Mouse (Mus musculus) c-Kit-positive CD71-positive TER-119-negative erythroid progenitor cells, embryonic 14.5 days (primary cell): ENCODE data around the gene Gpr174.
"Not testable (repeated sequence)": the region's sequence is repeated elsewhere in the genome, so short reads cannot be mapped to it uniquely, and the experiment has no call there.

Source experiments
- DNase-seq: peaks from one replicate; pipeline ENCODE4 v3.0.0-alpha.2; 2013; ENCODE audit warnings: low read depth

Gpr174 gene

DNA sequence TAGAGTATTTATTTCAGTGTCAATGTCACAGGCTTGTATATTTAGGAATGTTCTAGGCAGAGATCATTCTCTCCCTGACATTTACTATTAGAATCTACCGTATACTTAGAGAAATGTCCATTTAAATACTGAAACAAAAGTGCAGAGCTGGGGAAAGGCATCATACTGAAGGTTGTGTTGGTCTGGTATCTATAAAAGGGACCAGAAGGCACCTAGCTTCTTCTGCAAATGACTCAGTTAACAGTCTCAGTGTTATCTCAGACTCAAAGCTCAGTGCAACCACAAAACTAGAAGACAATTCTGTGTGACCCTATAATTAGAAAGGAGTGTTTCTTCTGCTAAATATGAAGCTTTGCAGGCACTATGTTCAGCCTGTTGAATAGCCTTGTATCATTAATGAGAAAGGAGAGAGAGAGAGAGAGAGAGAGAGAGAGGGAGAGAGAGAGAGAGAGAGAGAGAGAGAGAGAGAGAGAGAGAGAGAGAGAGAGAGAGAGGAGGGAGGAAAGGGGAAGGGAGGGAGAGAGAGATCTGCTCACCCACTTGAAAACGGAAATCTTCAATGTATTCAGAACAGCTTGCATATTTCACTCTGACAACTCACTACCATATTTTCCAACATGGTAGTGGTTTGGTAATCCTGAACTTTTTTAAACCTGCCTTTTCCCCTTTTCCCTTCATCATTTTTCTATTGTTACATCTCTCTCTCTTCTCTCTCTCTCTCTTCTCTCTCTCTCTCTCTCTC is at the start of gene Gpr174:
Gene Gpr174 (plus strand): TSS at position 393 of the 742 bp plus-strand sequence.
- no peak for DNase-seq

DNA sequence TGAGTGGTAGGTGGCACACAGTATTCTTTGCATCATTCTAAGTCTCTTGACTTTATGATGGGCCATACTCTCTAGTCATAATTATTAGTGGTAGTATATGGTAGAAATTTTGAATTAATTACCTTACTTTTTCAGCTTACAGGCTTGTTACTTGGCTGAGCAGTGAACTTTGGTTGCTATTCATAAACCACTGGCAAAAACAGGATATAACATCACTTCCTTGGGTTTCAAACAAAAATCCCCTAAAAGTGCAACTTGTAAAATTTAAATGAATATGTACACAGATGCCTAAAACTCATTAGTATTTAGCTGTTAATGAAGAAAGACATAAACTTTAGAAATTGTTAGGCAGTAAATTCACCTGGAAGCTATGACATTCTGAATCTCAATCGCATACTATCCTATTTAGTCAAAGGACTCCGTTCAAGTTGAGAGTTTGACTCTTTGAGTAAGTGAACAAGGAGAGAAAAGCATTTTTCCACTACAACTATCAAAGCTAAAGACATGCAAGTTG is 38.0 kb upstream of the Gpr174 start:
- DNase-seq, result no peak

DNA sequence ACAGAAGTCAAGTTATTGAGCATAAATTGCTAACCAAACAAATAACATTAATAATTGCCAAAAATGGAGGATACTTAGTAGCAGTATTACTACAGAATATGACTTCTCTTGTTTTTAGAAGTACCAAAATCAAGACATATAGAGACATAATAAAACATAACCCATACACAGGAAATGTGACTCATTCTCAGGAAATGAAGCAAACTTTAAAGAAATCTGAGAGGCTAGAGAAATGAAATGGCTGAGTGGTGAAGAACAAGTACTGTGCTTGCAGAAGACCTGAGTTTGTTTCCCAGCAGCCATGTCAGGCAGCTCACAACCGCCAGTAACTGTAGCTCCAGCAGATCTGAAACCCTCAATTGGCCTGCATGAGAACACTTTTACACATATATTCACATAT is 30.8 kb upstream of the Gpr174 start:
- no peak for DNase-seq

DNA sequence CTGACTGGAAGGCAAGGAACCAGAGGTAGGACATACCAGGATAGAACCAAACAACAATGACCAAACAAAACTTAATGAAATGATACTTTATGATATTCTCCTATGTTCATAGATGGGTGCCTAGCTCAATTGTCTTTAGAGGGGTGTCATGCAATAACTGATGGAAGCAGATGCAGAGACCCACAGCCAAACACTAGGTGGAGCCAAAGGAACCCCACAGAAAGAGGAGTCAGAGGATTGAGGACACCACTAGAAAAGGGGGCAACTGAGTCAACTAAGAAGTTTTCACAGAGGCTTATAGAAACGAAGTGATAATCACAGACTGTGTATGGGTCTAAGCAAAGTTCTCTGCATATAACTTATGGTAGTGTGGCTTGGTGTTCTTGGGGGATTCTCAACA is 24.5 kb upstream of the Gpr174 start:
- peak; percentile 5 for DNase-seq

DNA sequence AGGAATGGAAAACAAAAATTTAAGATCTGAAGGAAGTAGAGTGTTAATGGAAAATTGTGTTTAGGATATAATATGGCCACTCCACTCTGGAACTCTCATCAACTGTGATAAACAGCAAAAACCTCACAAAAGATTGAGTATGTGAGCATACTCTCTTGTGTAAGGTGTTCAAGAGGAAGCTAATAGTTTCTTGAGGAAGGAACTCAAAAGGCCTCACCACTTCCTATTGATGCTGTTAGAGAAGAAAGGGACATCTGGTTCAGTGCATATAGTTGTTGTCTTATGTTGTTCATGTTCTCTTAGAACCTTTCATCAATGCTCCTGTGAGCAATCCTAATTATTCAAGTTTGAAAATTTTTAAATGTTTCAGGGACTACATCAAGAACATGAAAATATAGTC is 21.0 kb upstream of the Gpr174 start:
- no peak for DNase-seq

DNA sequence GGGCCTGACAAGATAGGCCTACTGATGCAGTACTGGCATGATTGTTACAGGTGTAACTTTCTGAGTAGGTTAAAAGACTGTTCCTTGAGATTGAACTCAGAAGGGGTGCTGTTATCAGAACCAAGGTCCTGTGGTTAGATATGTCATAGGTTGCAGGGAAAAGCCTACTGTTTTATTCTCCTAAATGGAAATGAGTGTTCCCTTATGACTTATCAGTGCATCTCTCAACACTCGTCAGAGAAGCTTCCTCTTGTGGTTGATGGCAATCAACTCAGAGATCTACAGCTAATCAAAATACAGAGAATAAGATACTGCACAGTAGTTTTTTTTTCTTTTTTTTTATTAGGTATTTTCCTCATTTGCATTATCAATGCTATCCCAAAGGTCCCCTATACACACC is 19.2 kb upstream of the Gpr174 start:
- no peak for DNase-seq

DNA sequence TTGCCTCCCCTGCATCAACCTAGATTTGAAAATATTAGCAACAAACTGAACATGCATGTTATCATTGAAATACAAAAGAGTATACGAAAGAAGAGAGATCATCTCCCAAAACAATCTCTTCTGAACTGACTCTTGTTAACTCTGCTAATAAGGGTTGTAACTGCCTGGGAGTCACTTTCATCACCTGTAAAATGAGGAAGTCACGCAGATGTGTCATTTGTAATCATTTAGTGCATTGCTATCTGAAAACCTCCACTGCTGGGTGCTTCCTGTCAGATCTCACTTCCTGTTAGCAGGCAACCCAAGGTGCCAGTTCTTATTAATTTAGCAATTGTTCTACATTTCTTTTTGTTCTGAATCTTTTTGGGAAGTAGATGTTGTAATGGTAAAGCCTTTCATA is 5.3 kb upstream of the Gpr174 start:
- DNase-seq, result no peak

DNA sequence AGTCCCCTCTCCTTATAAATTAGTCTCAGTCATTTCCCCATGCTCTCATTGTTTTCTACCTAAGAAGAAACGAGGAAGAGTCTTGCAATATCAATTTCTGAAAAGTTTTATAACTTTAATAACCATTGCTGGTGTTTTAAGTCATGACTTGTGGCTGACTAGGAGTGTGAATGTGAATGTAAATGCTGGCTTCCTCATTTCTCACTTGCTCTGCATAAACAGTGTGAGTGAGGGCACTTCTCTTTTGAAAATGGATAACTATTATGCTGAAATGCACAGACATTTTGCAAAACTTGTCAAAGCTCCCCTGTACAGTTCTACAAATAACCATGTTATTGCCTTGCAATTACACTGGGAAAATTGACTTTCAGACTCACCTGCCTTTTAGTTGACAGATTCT is 8.9 kb downstream of the Gpr174 start:
- DNase-seq, result no peak

DNA sequence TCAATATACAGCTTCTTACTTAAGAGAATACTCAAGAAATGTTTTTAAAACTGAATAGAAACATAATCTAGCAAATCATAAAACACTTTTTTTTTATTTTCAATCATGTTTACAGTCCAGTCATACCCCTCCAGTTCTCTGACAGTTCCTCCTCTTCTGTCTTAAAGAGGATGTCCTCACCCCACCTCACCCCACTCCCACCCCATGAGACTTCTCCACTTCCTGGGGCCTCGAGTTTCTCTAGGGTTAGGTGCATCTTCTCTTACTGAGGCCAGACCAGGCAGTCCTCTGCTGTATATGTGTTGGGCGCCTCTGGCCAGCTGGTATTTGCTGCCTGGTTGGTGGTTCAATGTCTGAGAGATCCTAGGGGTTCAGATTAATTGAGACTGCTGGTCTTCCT is 21.9 kb downstream of the Gpr174 start:
- DNase-seq, result no peak

DNA sequence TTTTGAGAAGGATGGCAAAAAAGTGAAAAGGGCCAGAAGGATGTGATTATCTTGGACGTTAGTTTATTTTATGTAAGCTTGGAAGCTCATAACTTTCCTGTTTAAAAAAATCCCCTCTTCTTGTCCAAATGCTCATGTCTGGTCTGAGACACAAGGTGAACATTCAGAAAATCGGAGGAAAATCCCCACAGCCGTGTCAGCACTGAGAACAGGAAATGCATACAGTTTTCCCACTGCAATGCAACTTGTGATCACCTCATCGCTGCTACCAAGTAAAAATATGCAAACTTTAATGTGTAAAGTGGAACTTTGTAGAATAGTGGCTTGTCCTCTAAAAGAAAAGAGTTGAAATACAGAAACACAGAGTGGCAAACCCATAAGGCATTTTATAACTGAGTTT is 28.5 kb downstream of the Gpr174 start:
- no peak for DNase-seq

DNA sequence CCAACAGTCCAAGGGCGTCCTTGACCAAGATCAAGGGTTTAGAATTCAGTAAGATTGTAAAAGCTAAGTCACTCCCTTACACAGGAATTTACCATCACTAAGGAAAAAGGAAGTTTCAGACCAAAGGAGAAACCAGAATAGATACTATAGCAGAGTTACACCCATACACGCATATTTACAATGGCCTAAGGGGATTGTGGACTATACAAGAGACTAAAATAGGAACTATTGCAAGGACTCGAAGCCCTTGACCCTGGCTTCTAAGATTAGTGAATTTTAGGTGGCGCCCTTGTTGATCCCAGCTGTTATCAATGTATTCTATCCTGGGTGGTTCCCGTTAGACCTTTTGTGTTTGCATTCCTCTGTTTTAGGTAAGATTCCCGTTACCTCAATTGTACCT is 42.2 kb downstream of the Gpr174 start:
- not testable (repeated sequence) for DNase-seq

DNA sequence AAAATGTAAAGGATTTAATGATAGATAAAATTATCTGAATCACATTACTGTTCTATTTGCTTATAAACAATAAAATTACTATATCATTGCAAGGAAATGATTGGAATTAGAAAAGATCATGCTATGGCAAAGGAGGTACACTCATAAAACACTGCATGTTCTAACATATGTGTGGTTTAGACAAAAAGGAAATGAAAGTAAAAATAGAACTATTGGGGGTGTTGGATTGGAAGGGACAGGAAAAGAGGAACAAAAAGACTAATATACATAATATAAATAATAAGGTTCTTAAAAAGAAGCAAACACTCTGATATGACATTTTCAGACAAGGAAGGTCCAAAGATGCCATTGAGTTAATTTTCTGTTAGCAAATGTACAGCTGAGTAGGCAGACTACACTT is 43.1 kb downstream of the Gpr174 start:
- DNase-seq, result no peak

DNA sequence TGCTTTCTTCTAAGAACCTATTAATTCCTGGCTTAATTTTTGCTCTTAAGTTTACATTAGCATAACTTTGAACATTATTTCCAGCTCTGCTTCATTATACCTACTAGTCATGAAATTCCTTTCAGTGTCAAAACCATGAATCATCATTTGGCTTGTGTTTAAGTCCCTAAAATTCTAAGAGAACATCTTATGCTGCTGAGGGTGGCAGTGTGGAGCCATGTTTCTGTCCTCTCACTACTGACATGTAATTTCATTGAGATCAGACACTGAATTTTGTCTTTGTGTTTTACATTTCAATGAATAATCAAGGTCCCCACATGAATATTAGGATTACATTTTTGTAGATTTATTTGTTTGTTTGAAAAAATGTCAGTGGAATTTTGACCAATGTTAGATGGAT is 50.8 kb downstream of the Gpr174 start:
- DNase-seq, result no peak

DNA sequence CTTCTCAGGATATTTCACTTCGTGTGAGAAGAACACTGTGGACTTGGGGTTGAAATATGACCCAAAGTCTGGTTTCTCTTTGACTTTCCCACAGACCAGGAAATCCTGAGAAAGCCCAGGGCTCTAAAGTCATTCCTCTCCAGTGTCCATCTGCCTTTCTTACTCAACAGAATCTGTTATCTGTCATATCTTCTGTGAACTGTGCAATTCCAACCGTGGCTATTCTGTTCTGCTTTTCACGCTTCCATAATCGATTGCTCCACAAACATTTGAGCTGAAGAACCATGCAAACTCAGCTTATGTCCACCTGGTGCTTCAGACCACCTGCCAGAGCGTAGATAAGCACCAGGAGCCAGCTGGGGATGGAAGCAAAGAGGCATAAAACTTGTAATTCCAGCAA is 56.9 kb downstream of the Gpr174 start:
- DNase-seq, result no peak

DNA sequence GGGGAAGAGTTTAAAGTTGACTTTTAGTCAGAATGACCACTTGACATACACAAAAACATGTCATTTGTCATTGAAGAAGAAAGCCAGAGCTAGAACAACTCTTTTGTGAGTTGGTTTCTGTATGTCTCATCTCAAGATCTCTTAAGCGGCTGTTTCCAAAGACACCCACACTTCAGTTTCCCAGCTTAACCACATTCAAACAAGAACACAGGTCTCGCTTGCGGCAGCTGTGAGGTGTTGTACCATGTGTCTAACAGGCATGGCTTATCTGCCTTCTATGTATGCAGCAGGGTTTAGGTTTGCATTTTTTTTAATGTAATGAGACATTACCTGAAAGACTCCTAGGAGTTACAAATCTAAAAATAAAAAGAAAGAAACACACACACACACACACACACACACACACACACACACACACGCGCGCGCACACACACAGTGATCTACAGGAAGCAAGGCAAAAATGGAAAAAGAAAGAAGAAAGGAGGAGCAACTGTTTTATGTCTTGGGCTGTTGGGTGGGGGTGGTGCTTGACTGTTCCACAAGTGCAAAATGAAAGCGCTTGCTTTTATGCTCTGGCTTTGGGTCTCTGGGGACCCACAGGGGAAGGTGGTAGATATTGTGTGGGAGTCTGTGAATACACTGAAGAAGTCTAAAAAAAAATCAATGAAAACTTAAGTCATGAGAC is 70.2 kb downstream of the Gpr174 start:
- DNase-seq, result no peak

DNA sequence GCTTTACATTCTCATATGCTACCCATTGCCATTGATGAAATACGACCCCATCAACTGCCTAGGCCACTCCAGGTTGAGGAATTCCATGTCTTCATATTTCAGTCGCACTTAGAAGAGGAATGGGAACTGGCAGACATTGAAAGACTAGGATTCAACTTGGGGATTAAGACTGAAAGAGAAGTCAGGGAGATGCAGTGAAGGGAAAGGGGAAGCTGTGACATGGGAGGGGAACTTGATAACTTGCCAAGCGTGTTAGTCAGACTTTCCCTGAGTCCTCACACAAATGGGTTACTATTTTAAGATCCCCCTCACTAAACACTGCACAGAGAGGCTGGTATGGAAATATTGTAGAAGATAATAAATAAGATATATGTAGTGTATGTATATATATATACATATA is 74.2 kb downstream of the Gpr174 start:
- no peak for DNase-seq

DNA sequence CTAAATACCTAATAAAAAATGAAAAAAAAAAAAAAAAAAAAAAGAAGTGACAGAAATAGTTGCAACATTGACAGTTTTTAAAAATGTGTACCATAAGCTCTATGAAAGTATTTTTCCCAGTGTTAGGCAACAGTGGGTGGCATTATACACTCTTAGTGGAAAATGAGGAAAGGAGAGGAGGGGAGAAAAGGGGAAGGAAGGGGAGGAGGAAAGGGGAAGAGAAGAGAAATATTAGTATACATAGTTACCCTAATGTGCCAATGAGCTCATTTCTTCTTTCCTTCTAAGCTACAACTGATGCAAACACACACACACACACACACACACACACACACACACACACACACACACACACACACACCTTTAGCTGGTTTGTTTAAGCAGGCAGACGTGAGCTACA is 80.9 kb downstream of the Gpr174 start:
- no peak for DNase-seq

DNA sequence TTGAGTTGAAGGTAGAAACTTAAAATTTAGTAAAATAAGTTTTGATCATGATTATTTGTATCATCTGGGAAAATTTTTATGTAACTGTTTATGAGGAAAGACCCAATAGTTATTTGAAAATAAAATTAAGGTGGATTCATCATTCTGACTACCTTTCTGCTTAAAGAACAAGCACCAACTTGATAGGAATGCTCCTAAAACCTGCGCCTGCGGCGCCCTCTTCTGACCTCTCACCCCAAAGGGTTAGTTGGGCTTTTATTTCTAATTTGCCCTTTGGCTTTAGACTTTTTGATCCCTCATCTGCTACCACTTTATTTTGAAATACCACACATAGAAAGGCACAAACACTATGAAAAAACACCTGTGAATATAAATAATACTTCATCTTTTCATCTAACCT is 86.3 kb downstream of the Gpr174 start:
- DNase-seq, result no peak
